Mouse (Mus musculus) heart, adult 2 months (tissue): ENCODE results near the gene Cda.

ENCODE experiments used
- CTCF ChIP-seq: fragments of 200-600 bp; IDR thresholded peaks from 2 replicates; pipeline ENCODE4 v1.8.1; 2022; ENCODE audit warnings: antibody characterized with exemption, mild to moderate bottlenecking, moderate library complexity
- POLR2A ChIP-seq: fragments of 200-500 bp; IDR thresholded peaks from 2 replicates; pipeline ENCODE4 v1.6.1; 2011; ENCODE audit warnings: mild to moderate bottlenecking, low read depth, low read length, control low read depth; ENCODE audit not compliant: insufficient read depth

- no peak for TF ChIP-seq POLR2A
- TF ChIP-seq CTCF = no peak
Measured at GRCm38 (mm10) chr4:138358176-138358575, 9.6 kb downstream of the Cda start.
